Mouse (Mus musculus) bone marrow macrophage, adult 2 months (primary cell): ENCODE results near the gene Rptor.

Experiments
- CTCF ChIP-seq: IDR thresholded peaks from 2 replicates; pipeline ENCODE4 v1.5.1; 2012; ENCODE audit warnings: low read depth, mild to moderate bottlenecking, low read length, moderate library complexity
- POLR2A ChIP-seq: IDR thresholded peaks from 2 replicates; pipeline ENCODE4 v1.6.1; 2012; ENCODE audit warnings: mild to moderate bottlenecking, low read depth, low read length, borderline replicate concordance

- no peak for TF ChIP-seq CTCF
- no peak for TF ChIP-seq POLR2A
Observed at GRCm38 (mm10) chr11:119687316-119687715, 84.6 kb downstream of the Rptor start.
